Mouse (Mus musculus) ES-E14 (cell line): ENCODE data around the gene Tldc2. TPM values are rescaled to one million over a fixed set of nuclear protein-coding genes. Genes with fewer than 3 reads are reported as not detected.

Experiments
- DNase-seq: peaks from one replicate; pipeline ENCODE4 v3.0.0-alpha.2; 2013; ENCODE audit warnings: low read depth, low spot score
- H3K27ac ChIP-seq: 2 replicates; pipeline ENCODE4 v1.5.1; 2012; ENCODE audit warnings: low read depth, mild to moderate bottlenecking, low read length, moderate library complexity, mixed read lengths; ENCODE audit not compliant: poor library complexity, insufficient read depth, severe bottlenecking
- H3K36me3 ChIP-seq: 2 replicates; pipeline ENCODE4 v1.6.1; 2012; ENCODE audit warnings: mild to moderate bottlenecking, low read length, moderate library complexity, mixed read lengths; ENCODE audit not compliant: control insufficient read depth, poor library complexity, insufficient read depth, severe bottlenecking
- H3K4me1 ChIP-seq, 2 experiments: fragments of 150-350 bp in 1 of 2; sonication (generic) in 1 of 2; 2 replicates each; pipeline ENCODE4 v1.6.1; 2012; ENCODE audit warnings: low read length in 2 of 2, mild to moderate bottlenecking in 1 of 2, mixed read lengths in 1 of 2; ENCODE audit not compliant: control insufficient read depth in 2 of 2, insufficient read depth in 2 of 2, poor library complexity in 1 of 2
- H3K4me3 ChIP-seq, 2 experiments: fragments of 150-350 bp in 1 of 2; sonication (generic) in 1 of 2; 2 replicates each; pipeline ENCODE4 v1.5.1; 2012; ENCODE audit warnings: low read length in 2 of 2, low read depth in 1 of 2, mild to moderate bottlenecking in 1 of 2, mixed read lengths in 1 of 2; ENCODE audit not compliant: insufficient read depth in 1 of 2, poor library complexity in 1 of 2, severe bottlenecking in 1 of 2
- H3K9ac ChIP-seq: 2 replicates; pipeline ENCODE4 v1.6.1; 2012; ENCODE audit warnings: low read depth, mild to moderate bottlenecking, low read length, mixed read lengths; ENCODE audit not compliant: poor library complexity, insufficient read depth, severe bottlenecking
- H3K9me3 ChIP-seq: fragments of 150-350 bp; sonication (generic); 2 replicates; pipeline ENCODE4 v1.6.1; 2012; ENCODE audit warnings: low read depth, mild to moderate bottlenecking, low read length; ENCODE audit not compliant: control insufficient read depth, insufficient read depth
- CHD2 ChIP-seq: IDR thresholded peaks from 2 replicates; pipeline ENCODE4 v1.6.1; 2014; ENCODE audit warnings: mild to moderate bottlenecking, low read depth, low read length, inconsistent platforms
- HCFC1 ChIP-seq: IDR thresholded peaks from 2 replicates; pipeline ENCODE4 v1.6.1; 2012; ENCODE audit warnings: low read length, inconsistent platforms, borderline replicate concordance; ENCODE audit not compliant: insufficient read depth
- MAFK ChIP-seq: IDR thresholded peaks from 2 replicates; pipeline ENCODE4 v1.6.1; 2014; ENCODE audit warnings: mild to moderate bottlenecking, low read depth, low read length, inconsistent platforms; ENCODE audit not compliant: insufficient read depth
- ZC3H11A ChIP-seq: IDR thresholded peaks from 2 replicates; pipeline ENCODE4 v1.6.1; 2012; ENCODE audit warnings: low read depth, mild to moderate bottlenecking, inconsistent platforms, low read length, borderline replicate concordance
- ZNF384 ChIP-seq: IDR thresholded peaks from 2 replicates; pipeline ENCODE4 v1.6.1; 2012; ENCODE audit warnings: low read depth, low read length, inconsistent platforms
- in situ Hi-C, 2 experiments: fragments of 600-800 bp; cut with MboI; formaldehyde crosslinking; loops; one replicate each; pipeline ENCODE4 v1.15.1; 2025; ENCODE audit warnings: low sequenced_read_pairs in 2 of 2, inconsistent platforms in 1 of 2; ENCODE audit not compliant: unreplicated experiment in 2 of 2
- total RNA-seq: library from RNA; depleted of rRNA; stranded (reverse); fragments of 300-350 nt; gene quantifications from 2 replicates; pipeline ENCODE4 v1.2.3, GENCODE M21; 2012

Gene Tldc2
- total RNA-seq, 1 experiment, result not detected

DNA sequence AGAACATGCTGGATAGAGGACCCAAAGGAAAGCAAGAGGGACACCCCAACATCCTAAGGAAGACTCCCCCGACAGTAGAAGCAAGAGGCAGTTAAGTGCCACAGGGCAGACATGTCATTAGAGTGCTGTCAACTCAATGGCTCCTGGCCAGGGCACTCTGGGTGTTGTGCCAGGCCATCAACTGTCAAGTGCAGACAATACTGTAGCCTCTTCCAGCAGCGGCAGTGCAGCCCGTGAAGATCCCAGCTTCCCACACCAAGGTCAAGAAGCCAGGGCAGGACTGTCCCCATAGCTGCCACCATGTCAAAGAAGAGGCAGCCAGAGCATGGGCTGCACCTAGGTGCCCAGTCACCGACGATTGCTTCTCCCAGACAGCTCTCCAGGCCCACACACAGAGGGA lies 9.7 kb upstream of the Tldc2 start:
- DNase-seq, result no peak
- H3K27ac ChIP-seq, result no peak overlapping the region
- H3K4me1 ChIP-seq, result peaks cover 0 to 5% of the 10 kb centered on the region in 2 experiments; a peak in 1 of 4 replicates
- in situ Hi-C loops, result no loop called here
- H3K9ac ChIP-seq, result no peak overlapping the region
- no peaks in the 10 kb centered on the region for H3K9me3 ChIP-seq
- H3K4me3 ChIP-seq, result 0 out of 4 replicates have a peak overlapping the region, but pooled peaks of 1 of the 2 experiments have one; percentile 80
- no peaks in the 10 kb centered on the region for H3K36me3 ChIP-seq
- no peak for TF ChIP-seq ZC3H11A
- no peak for TF ChIP-seq CHD2
- TF ChIP-seq ZNF384, result no peak
- no peak for TF ChIP-seq HCFC1
- TF ChIP-seq MAFK, result no peak

DNA sequence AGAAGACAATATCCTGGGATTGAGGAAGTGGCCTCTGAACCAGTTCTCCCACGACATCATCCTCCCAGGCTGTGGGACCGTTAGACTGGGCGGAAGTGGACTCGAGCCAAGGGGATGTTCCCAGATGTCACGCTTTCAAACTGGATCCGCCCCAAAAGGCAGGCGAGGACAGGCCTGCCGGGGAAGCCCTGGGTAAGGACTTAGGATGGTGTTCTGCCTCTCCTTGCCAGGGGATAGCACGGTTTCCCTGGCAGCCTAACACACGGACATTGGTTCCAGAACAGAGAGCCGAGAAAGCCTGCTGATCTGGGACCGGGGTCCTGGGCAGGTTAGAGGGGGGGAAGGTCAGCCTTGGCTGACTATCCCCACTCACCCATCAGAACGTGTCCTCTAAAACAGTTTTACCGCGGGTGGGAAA lies 9.2 kb upstream of the Tldc2 start:
- peaks cover 0 to 5% of the 10 kb centered on the region in 2 experiments; a peak in 1 of 4 replicates for H3K4me1 ChIP-seq
- peak overlapping the region; percentile 78 for H3K9ac ChIP-seq
- no peak overlapping the region; the same call in 1 of the 2 replicates for H3K27ac ChIP-seq
- TF ChIP-seq ZNF384 (no peak), CHD2 (no peak), ZC3H11A (no peak), MAFK (no peak), HCFC1 (no peak)
- DNase-seq, result no peak
- in situ Hi-C loops, result no loop called here
- H3K9me3 ChIP-seq, result no peaks in the 10 kb centered on the region
- H3K36me3 ChIP-seq, result no peaks in the 10 kb centered on the region
- H3K4me3 ChIP-seq, result peak overlapping the region; percentile 78 to 80

DNA sequence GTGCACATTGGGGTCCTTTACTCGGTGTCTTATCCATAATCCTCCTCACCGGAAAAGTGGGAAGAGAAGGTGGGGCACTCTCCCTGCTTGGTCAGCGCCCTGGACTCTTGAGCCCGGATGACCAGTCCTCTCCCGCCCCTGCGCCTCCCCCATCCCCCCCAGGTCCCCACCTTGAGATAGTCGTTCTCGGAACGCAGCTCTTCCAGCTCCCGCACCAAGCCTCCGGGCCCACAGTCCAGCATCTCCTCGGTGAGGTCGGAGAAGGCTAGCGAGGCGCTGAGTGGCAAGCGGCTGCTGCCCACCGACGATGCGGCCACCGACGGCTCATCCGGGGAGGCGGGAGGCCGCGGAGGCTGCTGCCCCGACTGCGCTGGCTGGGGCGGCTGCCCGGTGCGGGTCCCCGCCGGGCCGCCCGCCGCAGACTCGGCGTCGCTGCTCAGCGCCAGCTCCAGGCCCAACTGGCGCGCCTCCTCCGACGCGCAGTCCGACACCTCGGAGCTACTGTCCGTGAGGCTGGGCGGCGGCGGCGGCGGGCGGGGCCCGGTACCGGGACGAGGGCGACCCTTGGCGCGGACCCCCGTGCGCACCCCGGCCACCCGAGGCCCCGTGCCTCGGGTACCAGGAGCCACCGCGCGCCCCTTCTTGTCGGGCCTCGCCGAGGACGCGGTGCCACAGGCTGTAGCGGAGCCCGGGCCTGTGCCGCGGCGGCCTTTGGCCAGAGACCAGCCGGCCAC lies 8.6 kb upstream of the Tldc2 start:
- TF ChIP-seq HCFC1, result no peak
- no peak for TF ChIP-seq ZNF384
- no peak for TF ChIP-seq CHD2
- TF ChIP-seq MAFK, result no peak
- no peak for TF ChIP-seq ZC3H11A
- Histone ChIP-seq H3K36me3 (no peaks in the 10 kb centered on the region), H3K4me3 (peak overlapping the region; percentile 78 to 80), H3K27ac (no peak overlapping the region), H3K9ac (peak overlapping the region; percentile 78), H3K9me3 (no peaks in the 10 kb centered on the region), H3K4me1 (peaks cover 0 to 5% of the 10 kb centered on the region in 2 experiments; a peak in 1 of 4 replicates)
- in situ Hi-C loops, result no loop called here
- DNase-seq, result no peak

DNA sequence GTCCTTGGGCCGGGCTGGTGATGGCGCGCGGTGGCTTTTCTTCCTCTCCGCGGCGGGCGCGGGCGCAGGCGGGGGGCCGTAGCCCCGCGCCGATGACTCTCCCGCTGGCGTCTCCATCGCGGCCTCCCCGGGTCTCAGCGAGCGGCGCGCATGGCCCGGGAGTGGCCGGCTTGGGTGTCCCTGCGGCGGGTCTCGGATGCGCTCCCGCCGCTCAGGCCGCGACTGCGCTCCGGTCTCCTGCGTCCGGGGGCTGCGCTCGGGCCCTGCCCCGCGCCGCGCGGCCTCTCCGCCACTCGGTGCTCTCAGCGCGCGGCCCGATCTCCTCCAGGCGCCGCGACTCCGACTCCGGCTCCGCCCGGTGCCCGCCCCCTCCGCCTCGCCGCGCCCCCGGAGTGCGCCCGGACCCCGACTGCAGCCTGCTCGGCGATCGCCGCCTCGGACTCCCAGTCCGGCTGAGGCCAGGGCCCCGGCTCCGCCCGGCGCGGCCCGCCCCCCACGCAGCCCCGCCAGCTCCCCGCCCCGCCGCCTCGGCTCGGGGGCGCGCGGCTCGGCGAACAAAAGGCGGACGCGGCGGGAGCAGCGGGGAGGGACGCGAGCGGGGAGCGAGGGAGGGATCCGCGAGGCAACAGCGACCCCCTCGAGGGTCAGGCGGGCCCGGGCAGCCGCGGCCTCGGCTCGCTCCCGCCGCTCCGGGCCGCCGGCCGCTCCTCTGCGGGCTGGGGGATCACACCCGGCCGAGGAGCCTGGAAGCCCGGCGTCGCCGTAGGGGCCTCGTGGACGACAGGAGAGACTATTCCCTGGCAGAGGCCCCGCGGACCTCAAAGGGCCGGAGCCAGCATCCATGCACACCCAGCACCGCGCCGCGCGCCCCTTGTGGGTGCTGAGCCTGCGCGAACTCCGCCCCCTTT lies 7.8 kb upstream of the Tldc2 start, which contains the start of gene Soga1:
Soga1 (minus strand) TSS at position 462 of the 908 bp plus-strand sequence.
- H3K9me3 ChIP-seq, result no peaks in the 10 kb centered on the region
- DNase-seq, result no peak
- H3K4me3 ChIP-seq, result peak within 1 kb of the TSS; percentile 78 to 80
- H3K27ac ChIP-seq, result no peak within 1 kb of the TSS
- TF ChIP-seq CHD2, result no peak
- TF ChIP-seq ZNF384, result no peak
- TF ChIP-seq HCFC1, result no peak
- TF ChIP-seq ZC3H11A, result no peak
- no peak for TF ChIP-seq MAFK
- peaks cover 0 to 5% of the 10 kb centered on the region in 2 experiments; a peak in 1 of 4 replicates for H3K4me1 ChIP-seq
- no peaks in the 10 kb centered on the region for H3K36me3 ChIP-seq
- in situ Hi-C loops, result no loop called here
- H3K9ac ChIP-seq, result peak within 1 kb of the TSS; percentile 78
